Mouse (Mus musculus): ENCODE measurements around the gene Afg3l1. TPM values are rescaled to one million over a fixed set of nuclear protein-coding genes. Genes with fewer than 3 reads are reported as not detected.

Gene Afg3l1
- polyA plus RNA-seq, 1 experiment from 2014 or later = 55.8 TPM

DNA sequence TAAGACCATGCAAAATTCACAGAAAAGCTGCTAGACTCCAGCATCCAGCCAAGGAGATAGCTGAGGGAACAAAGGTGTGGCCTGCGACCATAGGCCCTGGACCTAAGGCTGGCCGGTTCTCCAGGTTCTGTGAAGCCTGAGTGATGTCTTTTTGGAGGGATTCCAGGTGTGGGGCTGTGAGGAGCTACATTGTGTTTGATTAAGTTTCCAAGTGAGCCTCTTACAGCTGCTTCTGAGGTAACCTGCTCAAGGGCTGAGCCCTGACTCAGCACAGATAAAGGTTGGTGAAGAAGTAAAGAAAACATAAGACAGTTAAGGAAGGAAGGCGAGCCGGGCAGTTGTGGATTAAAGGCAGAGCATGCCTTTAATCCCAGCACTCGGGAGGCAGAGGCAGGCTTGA is 24.5 kb downstream of the Afg3l1 start:
- WGBS = 81% methylated on average over 5 of the region's 5 CpGs
- H3K27ac ChIP-seq (replicated peaks) = no peak overlapping the region

DNA sequence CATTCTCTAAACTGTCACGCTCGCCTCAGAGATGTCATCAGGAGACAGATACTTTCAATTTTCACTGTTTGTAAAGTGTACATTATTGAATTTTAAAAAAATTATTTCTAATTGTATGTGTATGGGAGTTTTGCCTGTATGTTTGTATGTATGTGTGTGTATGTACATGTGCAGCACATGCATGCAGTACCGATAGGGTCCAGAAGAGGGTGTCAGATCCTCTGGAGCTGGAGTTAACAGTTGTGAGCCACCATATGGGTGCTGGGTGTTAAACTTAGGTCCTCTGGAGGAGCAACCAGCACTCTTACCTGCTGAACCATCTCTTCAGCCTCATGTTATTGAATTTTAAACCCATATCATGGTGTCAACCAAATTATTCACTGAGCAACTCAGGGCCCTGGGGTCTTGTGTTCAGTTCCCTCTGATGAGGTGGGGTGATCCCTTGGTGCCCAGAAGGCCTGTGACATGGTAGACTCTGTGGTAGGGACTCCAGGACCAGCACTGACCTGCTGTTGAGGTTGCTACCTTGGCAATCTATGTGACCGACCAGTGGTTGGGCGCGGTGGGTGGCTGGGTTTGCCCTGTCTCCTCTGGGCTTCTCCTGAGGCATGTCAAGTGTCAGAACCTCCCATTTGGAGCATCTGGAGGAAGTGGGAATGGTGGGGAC is 26.2 kb downstream of the Afg3l1 start:
- 99% methylated on average over 6 of the region's 6 CpGs for WGBS
- H3K27me3 ChIP-seq = no peaks in the 10 kb centered on the region
- no peak for ATAC-seq (ENCODE audit: insufficient number of reproducible peaks, low FRiP score, low TSS enrichment, low read depth)
- H3K36me3 ChIP-seq = peaks cover 94% of the 10 kb centered on the region
- no peak overlapping the region for H3K4me3 ChIP-seq (replicated peaks)
- no peak overlapping the region for H3K4me2 ChIP-seq (replicated peaks)
- no peak overlapping the region for H3K27ac ChIP-seq (replicated peaks)
- H3K9ac ChIP-seq = no peak overlapping the region
- H3K4me1 ChIP-seq = no peaks in the 10 kb centered on the region
- no peaks in the 10 kb centered on the region for H3K9me3 ChIP-seq (replicated peaks)

More for the DNA sequence above, 24.5 kb downstream of the Afg3l1 start:
- Histone ChIP-seq H3K4me1 (no peaks in the 10 kb centered on the region), H3K9ac (no peak overlapping the region), H3K4me3 (replicated peaks) (no peak overlapping the region), H3K9me3 (replicated peaks) (no peaks in the 10 kb centered on the region), H3K4me2 (replicated peaks) (no peak overlapping the region), H3K27me3 (no peaks in the 10 kb centered on the region), H3K36me3 (peaks cover 94% of the 10 kb centered on the region)
- no peak for ATAC-seq (ENCODE audit: insufficient number of reproducible peaks, low FRiP score, low TSS enrichment, low read depth)

DNA sequence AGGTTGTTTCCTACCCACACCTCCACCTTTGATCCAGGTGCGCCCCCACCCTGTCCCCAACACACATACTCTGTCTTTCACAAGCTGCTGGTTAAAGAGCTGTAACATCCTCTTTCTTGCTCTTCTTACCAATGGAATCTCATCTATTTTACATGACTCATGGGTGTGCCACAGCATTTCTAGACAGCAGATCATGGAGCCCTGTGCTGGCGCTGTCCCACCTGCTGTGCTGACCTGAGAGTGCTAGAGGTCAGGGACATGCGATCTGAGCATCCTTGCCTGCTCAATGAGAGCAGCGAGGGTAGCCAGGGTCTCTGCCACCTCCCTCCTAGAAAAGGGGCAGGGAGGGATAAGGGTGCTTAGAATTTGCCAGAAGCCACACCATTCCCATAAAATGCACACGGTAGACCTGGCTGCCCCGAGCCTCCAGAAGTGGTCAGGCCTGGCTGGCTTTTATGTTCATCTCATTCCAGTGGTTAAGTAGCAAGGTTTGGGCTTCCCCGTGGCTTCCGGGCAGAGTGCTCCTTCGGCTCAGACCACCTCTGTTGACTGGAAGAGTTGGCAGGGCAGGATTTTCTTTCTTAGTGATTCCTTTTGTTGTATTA is 27.0 kb downstream of the Afg3l1 start:
- Histone ChIP-seq H3K36me3 (peaks cover 92% of the 10 kb centered on the region), H3K4me1 (no peaks in the 10 kb centered on the region), H3K9me3 (replicated peaks) (no peaks in the 10 kb centered on the region), H3K9ac (no peak overlapping the region), H3K4me2 (replicated peaks) (no peak overlapping the region), H3K27ac (replicated peaks) (no peak overlapping the region), H3K27me3 (no peaks in the 10 kb centered on the region), H3K4me3 (replicated peaks) (no peak overlapping the region)
- WGBS = 90% methylated on average over 9 of the region's 9 CpGs
- no peak for ATAC-seq (ENCODE audit: insufficient number of reproducible peaks, low FRiP score, low TSS enrichment, low read depth)

DNA sequence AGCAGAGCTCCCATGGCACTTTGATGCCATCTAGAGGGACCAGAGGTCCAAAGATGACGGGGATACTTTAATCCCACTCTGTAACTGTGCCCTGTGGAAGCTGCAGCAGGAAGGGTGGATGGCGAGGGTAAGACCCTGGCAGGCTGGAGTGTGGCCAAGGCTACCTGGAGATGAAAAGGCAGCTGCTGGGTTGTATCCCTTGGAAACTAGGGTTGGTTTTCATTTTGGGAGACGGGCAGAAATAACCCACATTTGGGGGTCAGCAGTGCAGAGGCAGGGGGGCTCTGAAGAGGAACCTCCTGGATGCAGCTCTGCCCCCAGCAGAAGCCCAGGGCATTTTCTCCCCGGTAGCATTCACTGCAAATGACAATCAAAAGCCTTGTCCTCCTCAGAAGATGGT is 27.6 kb downstream of the Afg3l1 start:
- H3K27ac ChIP-seq (replicated peaks) = no peak overlapping the region
- H3K4me3 ChIP-seq (replicated peaks) = no peak overlapping the region
- H3K9ac ChIP-seq = no peak overlapping the region
- H3K4me1 ChIP-seq = no peaks in the 10 kb centered on the region
- ATAC-seq (ENCODE audit: insufficient number of reproducible peaks, low FRiP score, low TSS enrichment, low read depth) = no peak
- H3K9me3 ChIP-seq (replicated peaks) = no peaks in the 10 kb centered on the region
- H3K27me3 ChIP-seq = no peaks in the 10 kb centered on the region
- 82% methylated on average over 4 of the region's 4 CpGs for WGBS
- peaks cover 92% of the 10 kb centered on the region for H3K36me3 ChIP-seq
- no peak overlapping the region for H3K4me2 ChIP-seq (replicated peaks)

DNA sequence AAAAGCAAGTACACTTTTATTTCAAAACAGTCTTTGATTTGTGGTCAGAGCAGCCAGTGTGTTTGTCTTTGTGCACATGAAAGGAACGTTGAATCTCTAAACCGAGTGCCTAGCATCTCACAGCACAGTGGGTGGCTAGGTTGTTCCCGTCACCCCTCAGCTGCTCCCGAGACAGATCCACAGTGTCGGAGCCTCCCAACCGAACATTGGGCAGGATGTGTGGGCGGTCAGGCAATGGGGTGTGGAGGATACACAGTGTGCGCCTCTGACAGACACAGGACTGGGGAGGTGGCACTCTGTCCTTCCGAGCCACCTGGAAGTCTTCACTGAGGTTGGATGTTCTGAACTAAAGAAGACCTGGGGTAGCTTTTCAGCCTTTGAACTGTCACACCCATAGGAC is 28.0 kb downstream of the Afg3l1 start:
- H3K36me3 ChIP-seq = peaks cover 87% of the 10 kb centered on the region
- no peak overlapping the region for H3K4me2 ChIP-seq (replicated peaks)
- no peak overlapping the region for H3K9ac ChIP-seq
- H3K27me3 ChIP-seq = no peaks in the 10 kb centered on the region
- no peaks in the 10 kb centered on the region for H3K4me1 ChIP-seq
- H3K4me3 ChIP-seq (replicated peaks) = no peak overlapping the region
- no peaks in the 10 kb centered on the region for H3K9me3 ChIP-seq (replicated peaks)
- no peak for ATAC-seq (ENCODE audit: insufficient number of reproducible peaks, low FRiP score, low TSS enrichment, low read depth)
- 82% methylated on average over 9 of the region's 9 CpGs for WGBS
- H3K27ac ChIP-seq (replicated peaks) = no peak overlapping the region

DNA sequence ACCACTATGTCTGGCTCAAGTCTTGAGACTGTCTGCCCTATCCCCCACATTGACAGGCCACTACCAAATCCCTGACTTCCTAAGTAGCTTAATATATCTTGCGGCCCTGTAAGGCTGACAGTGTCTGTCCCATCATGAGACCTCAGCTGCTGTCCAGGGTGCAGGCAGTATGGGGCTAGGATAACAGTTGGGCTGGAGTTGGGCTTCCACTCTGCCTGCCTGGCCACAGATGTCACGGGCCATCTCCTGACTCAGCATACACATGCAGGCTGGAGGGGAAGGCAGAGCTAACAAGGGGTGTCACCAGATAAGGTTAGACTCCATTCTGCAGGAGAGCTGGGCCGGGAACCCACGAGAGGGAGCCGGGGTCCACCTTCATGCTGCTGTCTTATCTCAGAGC is 29.4 kb downstream of the Afg3l1 start:
- no peaks in the 10 kb centered on the region for H3K4me1 ChIP-seq
- ATAC-seq (ENCODE audit: insufficient number of reproducible peaks, low FRiP score, low TSS enrichment, low read depth) = no peak
- H3K9me3 ChIP-seq (replicated peaks) = no peaks in the 10 kb centered on the region
- peaks cover 73% of the 10 kb centered on the region for H3K36me3 ChIP-seq
- H3K4me3 ChIP-seq (replicated peaks) = no peak overlapping the region
- H3K27me3 ChIP-seq = no peaks in the 10 kb centered on the region
- no peak overlapping the region for H3K27ac ChIP-seq (replicated peaks)
- no peak overlapping the region for H3K4me2 ChIP-seq (replicated peaks)
- WGBS = 94% methylated on average over 5 of the region's 5 CpGs
- no peak overlapping the region for H3K9ac ChIP-seq

DNA sequence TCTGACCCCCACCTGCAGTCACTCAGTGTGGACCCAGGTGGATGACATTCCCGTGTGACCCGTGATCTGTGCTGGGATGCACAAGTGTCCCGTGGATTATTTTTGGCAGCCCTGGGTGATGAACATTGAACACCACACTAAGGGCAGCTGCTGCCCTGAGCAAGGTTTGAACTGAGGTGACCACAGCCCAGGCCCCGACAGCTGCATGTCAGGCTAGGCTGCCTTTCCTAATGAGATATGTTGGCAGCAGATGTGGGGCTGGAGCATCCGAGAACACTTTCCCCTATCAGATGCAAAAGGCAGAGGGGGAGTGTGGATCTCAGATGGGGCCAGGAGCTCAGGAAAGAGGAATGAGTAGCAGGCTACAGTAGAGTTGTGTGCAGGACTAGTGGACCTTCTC is 33.1 kb downstream of the Afg3l1 start:
- 69% methylated on average over 5 of the region's 5 CpGs for WGBS
- Histone ChIP-seq H3K4me2 (replicated peaks) (no peak overlapping the region), H3K27me3 (peaks cover 32% of the 10 kb centered on the region), H3K9ac (no peak overlapping the region), H3K36me3 (peaks cover 37% of the 10 kb centered on the region), H3K27ac (replicated peaks) (no peak overlapping the region), H3K9me3 (replicated peaks) (no peaks in the 10 kb centered on the region), H3K4me1 (peaks cover 14% of the 10 kb centered on the region), H3K4me3 (replicated peaks) (no peak overlapping the region)
- ATAC-seq (ENCODE audit: insufficient number of reproducible peaks, low FRiP score, low TSS enrichment, low read depth) = no peak

DNA sequence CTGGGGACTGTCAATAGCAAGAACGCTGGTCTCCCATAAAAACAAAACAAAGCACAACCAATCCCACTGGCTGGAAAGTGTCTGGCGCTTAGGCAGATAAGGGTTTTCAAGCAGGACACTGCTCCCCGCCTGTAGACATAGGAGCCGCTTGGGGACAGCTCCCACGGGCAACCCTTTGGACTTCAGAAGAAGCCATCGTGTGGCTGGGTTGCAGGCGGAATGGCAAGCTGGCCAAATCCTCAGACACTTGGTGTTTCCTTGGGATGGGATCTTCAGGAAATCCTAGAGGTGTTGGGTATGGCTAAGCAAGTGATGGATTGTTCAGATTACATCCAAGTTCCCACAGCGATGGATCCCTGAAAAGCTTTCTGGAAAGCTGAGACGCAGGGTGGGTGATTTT is 36.4 kb downstream of the Afg3l1 start:
- Histone ChIP-seq H3K9me3 (replicated peaks) (no peaks in the 10 kb centered on the region), H3K9ac (no peak overlapping the region), H3K27me3 (peaks cover 44% of the 10 kb centered on the region), H3K4me2 (replicated peaks) (peak overlapping the region; percentile 100), H3K4me1 (peaks cover 18% of the 10 kb centered on the region), H3K27ac (replicated peaks) (no peak overlapping the region), H3K36me3 (peaks cover 10% of the 10 kb centered on the region; the same call in 1 of the 2 replicates), H3K4me3 (replicated peaks) (peak overlapping the region; percentile 69)
- no peak for ATAC-seq (ENCODE audit: insufficient number of reproducible peaks, low FRiP score, low TSS enrichment, low read depth)
- WGBS = 8% methylated on average over 9 of the region's 9 CpGs

DNA sequence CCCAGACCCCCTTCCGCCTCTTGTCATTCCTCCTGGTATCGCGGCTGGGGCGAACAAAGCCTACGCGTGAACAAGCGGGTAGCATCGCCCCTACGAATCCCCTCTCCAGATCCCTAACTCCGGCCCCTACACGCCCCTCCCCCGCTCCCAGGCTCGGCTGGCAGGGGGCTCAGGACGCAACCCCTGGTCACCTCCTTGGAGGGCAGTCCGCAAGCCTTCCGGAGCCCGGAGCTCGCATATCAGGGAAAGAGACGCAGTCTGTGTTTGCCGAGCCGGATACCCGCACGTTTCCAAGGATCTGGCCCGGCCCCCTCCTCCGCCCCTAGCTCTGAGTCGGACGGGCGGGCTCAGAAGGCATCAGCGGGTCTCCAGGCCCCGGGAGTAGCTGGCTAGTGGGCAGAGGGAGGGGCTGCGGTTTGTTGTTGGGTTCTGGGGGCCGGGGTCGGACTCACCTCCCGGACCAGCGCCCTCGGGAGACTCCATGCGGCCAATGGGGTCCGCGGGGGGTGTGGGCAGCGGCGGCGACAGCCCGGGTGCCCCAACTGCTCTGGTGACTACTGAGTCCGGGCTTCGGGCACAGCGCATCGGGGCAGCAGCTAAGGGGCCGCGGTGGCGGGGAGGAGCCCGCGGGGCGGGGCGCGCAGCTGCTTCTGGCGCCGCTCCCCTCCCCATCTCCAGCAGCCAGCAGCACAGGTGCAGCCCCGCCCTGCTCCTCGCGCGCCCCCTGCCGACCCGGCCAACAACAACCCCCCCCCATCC is 37.3 kb downstream of the Afg3l1 start, which contains the start of gene Dbndd1:
Dbndd1 (minus strand) TSS at position 683 of the 759 bp plus-strand sequence.
- H3K4me3 ChIP-seq (replicated peaks) = peak within 1 kb of the TSS; percentile 69
- ATAC-seq (ENCODE audit: insufficient number of reproducible peaks, low FRiP score, low TSS enrichment, low read depth) = peak; percentile 52
- H3K4me1 ChIP-seq = peaks cover 25% of the 10 kb centered on the region
- H3K27me3 ChIP-seq = peaks cover 44% of the 10 kb centered on the region
- H3K36me3 ChIP-seq = 0 out of 2 replicates have a peak, but pooled peaks cover 2% of the 10 kb centered on the region
- H3K9ac ChIP-seq = peak within 1 kb of the TSS; percentile 53
- H3K27ac ChIP-seq (replicated peaks) = no peak within 1 kb of the TSS; the same call in 1 of the 2 replicates
- WGBS = 1% methylated on average over 53 of the region's 63 CpGs
- no peaks in the 10 kb centered on the region for H3K9me3 ChIP-seq (replicated peaks)
- H3K4me2 ChIP-seq (replicated peaks) = peak within 1 kb of the TSS; percentile 100

DNA sequence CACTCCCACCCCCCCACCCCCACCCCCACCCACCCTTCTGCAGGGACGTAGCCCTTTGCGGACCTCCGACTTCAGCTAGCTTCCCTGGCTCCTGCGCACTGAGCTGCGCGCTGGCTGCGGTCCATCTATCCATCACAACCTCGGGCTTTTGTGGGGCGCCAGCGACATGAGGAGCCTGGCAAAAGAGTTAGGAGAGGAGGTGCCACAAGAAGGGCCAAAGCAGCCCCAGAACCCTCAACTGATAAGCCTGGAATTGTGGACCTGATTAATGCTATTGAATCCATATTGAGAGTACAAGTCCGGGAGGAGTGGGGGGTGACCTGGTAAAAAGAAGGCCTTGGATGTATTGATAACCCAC is 37.8 kb downstream of the Afg3l1 start:
- ATAC-seq (ENCODE audit: insufficient number of reproducible peaks, low FRiP score, low TSS enrichment, low read depth) = no peak; the same call in 1 of the 2 replicates
- no peak overlapping the region for H3K27ac ChIP-seq (replicated peaks)
- peak overlapping the region; percentile 69 for H3K4me3 ChIP-seq (replicated peaks)
- peaks cover 3% of the 10 kb centered on the region for H3K36me3 ChIP-seq
- H3K4me2 ChIP-seq (replicated peaks) = peak overlapping the region; percentile 100
- H3K4me1 ChIP-seq = peaks cover 25% of the 10 kb centered on the region
- 0% methylated on average over 10 of the region's 11 CpGs for whole genome bisulfite sequencing
- no peak overlapping the region for H3K9ac ChIP-seq
- H3K27me3 ChIP-seq = peaks cover 44% of the 10 kb centered on the region
- no peaks in the 10 kb centered on the region for H3K9me3 ChIP-seq (replicated peaks)

DNA sequence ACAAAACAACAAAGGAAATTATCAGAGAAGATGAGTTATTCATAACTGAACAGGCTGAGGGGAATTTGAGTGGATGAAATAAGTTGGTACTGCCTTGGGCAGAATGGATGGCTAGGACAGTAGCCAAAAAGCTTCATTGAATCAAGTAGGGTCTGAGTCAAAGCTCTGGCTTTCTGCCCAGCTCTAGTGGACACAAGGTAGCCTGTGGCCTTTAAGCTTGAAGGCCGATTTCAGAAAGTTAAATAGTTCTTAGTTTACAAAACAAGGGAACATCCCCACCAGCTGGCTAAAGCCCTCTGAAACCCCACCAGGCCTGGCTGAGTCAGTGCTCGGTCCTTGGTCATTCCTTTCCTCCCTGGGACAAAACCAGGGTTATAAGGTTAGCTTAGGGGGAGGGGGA is 38.9 kb downstream of the Afg3l1 start:
- Histone ChIP-seq H3K27me3 (peaks cover 44% of the 10 kb centered on the region), H3K4me1 (peaks cover 25% of the 10 kb centered on the region), H3K4me3 (replicated peaks) (no peak overlapping the region), H3K27ac (replicated peaks) (no peak overlapping the region), H3K9ac (no peak overlapping the region), H3K4me2 (replicated peaks) (no peak overlapping the region), H3K9me3 (replicated peaks) (no peaks in the 10 kb centered on the region), H3K36me3 (peaks cover 12% of the 10 kb centered on the region)
- no peak for ATAC-seq (ENCODE audit: insufficient number of reproducible peaks, low FRiP score, low TSS enrichment, low read depth)
- WGBS = 28% methylated on average over 2 of the region's 2 CpGs
